Mouse (Mus musculus) CD4-positive, CD25-positive, alpha-beta regulatory T cell (primary cell): ENCODE measurements around the gene Ttc9b. TPM values are rescaled to one million over a fixed set of nuclear protein-coding genes. Genes with fewer than 3 reads are reported as not detected.

ENCODE experiments used
- polyA plus RNA-seq: library from polyadenylated mRNA; unstranded; fragments of 100-300 nt; shearing (Covaris generic); gene quantifications from one replicate; pipeline ENCODE4 v1.2.1, GENCODE M21; 2017

Ttc9b gene
- polyA plus RNA-seq: not detected

DNA sequence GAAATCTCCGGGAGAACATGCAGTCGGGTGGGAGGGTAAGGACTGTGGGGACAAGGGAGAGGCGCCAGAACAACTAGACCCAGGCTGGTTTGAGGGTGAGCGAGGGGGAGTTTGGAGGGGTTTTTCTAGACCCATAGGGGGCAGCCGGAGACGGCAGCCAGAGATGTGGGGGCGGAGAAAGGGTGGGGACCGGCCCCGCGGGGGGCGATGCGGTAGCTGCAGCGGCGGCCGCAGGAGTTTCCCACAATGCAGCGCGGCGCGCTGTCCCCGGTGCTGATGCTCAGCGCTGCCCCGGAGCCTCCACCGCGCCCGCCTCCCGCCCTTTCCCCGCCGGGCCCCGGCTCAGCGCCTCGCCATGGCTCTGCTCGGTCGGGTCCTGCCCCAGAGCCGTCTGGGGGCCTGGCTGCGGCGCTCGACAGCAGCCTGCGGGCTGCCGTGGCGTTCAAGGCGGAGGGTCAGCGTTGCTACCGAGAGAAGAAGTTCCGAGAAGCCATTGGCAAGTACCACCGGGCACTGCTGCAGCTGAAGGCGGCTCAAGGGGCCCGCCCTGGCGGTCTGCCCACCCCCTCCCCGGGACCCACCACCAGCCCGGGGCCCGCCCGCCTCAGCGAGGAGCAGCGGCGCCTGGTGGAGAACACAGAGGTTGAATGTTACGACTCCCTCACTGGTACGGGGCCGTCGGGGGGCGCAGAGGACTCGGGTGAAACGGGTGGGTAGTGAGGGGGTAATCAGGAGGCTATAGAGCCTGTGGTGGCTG lies at the start of gene Ttc9b:
TSS of gene Ttc9b (plus strand) at position 235 of the 757 bp plus-strand sequence.

DNA sequence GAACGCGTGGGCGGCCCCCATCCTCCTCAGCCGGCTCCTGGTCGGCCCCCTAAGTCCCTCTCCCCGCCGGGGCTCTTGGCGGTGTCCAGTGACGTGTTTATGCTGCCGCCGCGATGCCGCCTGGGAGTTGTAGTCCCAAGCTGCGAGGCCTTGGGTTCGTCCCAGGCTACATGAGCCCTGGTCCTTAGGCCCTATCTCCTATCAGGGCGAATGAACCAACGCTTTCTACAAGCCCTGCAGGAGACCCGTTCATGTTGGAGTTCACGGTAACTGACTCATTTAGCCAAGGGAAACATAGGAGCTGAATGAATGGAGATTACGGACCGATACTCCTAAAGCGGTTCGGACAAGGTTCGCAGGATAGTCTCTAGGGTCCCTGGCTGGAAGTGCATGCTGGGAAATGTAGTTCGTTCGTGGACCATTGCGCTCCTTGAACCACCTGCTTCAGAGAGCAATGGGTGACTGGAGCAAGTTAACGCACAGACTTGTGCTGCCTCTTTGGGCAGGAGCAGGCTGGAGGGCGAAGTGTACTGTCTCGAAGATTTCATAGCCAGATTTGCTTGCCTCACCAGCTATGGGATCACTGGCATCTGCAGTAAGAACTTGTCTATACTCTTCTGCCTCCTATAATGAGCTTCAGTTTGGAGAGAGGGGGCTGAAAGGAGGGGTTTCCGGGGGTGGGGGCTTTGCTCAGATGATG lies 21.0 kb downstream of the Ttc9b start, which contains the start of gene Map3k10:
TSS of gene Map3k10 (minus strand) at position 77 of the 700 bp plus-strand sequence.

DNA sequence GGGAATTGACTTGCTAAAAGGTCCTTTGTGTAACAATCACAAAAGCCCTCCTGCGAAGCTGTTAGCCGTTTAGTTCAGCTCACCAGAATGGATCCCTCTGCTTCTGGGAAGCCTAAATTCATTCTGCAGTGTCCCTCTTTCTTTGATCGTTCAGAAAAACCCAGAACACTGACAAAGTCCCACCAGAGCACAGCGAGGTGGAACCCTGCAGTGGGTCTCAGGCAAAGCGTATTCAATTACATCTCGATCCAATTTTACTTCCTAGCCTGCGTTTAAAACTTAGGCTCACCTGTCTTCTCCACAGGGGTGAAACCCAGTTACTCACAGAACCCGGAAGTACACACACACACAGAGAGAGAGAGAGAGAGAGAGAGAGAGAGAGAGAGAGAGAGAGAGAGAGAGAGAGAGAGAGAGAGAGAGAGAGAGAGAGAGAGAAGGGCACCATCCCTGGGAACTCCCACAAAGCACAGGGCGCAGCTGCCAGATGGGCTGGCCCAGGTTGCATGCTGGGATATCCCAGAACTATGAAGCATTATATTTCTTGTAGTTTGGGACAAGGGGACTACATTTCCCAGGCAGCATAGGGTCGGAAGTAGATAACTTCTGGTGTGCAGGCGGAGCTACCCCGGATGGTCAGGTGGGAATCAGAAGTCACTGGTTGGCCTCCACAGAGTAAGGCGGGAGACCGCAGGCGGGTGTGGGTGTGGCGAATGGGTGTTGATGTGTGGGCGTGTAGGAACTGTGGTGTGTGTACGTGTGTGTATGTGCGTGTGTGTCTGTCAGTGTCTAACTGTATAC lies 35.3 kb downstream of the Ttc9b start, which contains the start of gene Zfp607b:
TSS of gene Zfp607b (plus strand) at position 526 of the 798 bp plus-strand sequence.

Other genes with a start within 250 kb of the Ttc9b start
- gene Sptbn4, start 206.2 kb upstream of the Ttc9b start, polyA plus RNA-seq: 0.60 TPM
- gene Blvrb, start 205.9 kb upstream of the Ttc9b start, polyA plus RNA-seq: 14.3 TPM
- gene Sertad3, start 180.1 kb upstream of the Ttc9b start, polyA plus RNA-seq: 49.7 TPM
- 60.6 TPM for gene Sertad1, start 167.0 kb upstream of the Ttc9b start, polyA plus RNA-seq
- 0.44 TPM for gene Prx, start 154.6 kb upstream of the Ttc9b start, polyA plus RNA-seq
- gene Hipk4, start 130.6 kb upstream of the Ttc9b start, polyA plus RNA-seq: 0.06 TPM
- gene Pld3, start 100.7 kb upstream of the Ttc9b start, polyA plus RNA-seq: 148 TPM
- 26.7 TPM for gene 2310022A10Rik, start 100.7 kb upstream of the Ttc9b start, polyA plus RNA-seq
- gene Akt2, start 62.4 kb upstream of the Ttc9b start, polyA plus RNA-seq: 84.5 TPM
- gene Map3k10, start 20.7 kb downstream of the Ttc9b start, polyA plus RNA-seq: 18.4 TPM
- gene Zfp607b, start 35.4 kb downstream of the Ttc9b start, polyA plus RNA-seq: 4.3 TPM
- gene Zfp60, start 77.5 kb downstream of the Ttc9b start, polyA plus RNA-seq: 17.3 TPM
- gene Zfp626, start 153.3 kb downstream of the Ttc9b start, polyA plus RNA-seq: 3.1 TPM
- gene Zfp59, start 184.7 kb downstream of the Ttc9b start, polyA plus RNA-seq: 9.7 TPM
- 10.6 TPM for gene Zfp607a, start 203.6 kb downstream of the Ttc9b start, polyA plus RNA-seq